Mouse (Mus musculus) G1E (cell line): ENCODE measurements at regions not wholly inside any gene's neighbourhood (a gene's known extent, or its start where the extent isn't known, plus 50 kb on each side); places are given as distances from the start of the nearest gene placed in this dataset.

Experiments used
- CTCF ChIP-seq: IDR thresholded peaks from 2 replicates; pipeline ENCODE4 v1.5.1; 2012; ENCODE audit warnings: low read depth, low read length, inconsistent platforms, mixed read lengths
- GATA2 ChIP-seq: IDR thresholded peaks from 2 replicates; pipeline ENCODE4 v1.6.1; 2012; ENCODE audit warnings: low read depth, low read length, inconsistent platforms, borderline replicate concordance
- POLR2AphosphoS5 ChIP-seq: IDR thresholded peaks from 2 replicates; pipeline ENCODE4 v1.6.1; 2012; ENCODE audit warnings: low read depth, low read length, inconsistent platforms; ENCODE audit not compliant: insufficient replicate concordance
- TAL1 ChIP-seq: conservative IDR thresholded peaks from 2 replicates; pipeline ENCODE4 v1.6.1; 2012; ENCODE audit warnings: low read depth, low read length, inconsistent platforms, mixed read lengths

- TF ChIP-seq CTCF, result no peak
- TF ChIP-seq GATA2, result no peak
- no peak for TF ChIP-seq POLR2AphosphoS5
- no peak for TF ChIP-seq TAL1
Observed at GRCm38 (mm10) chr1:184622462-184622861, 110.0 kb downstream of the Hlx start.
